Mouse (Mus musculus): ENCODE measurements around the gene Mia2. TPM values are rescaled to one million over a fixed set of nuclear protein-coding genes. Genes with fewer than 3 reads are reported as not detected.

Gene Mia2
- polyA plus RNA-seq, 1 experiment from 2014 or later, result 32.5 TPM

GRCm38 (mm10) chr12:59066448-59067077 is 29.0 kb upstream of the Mia2 start, which contains the start of gene Pnn:
Gene Pnn, plus strand, starts transcription at chr12:59066884.
- Histone ChIP-seq H3K36me3 (peaks cover 28% of the 10 kb centered on the region), H3K9me3 (replicated peaks) (no peaks in the 10 kb centered on the region), H3K4me2 (peak within 1 kb of the TSS; percentile 77), H3K9ac (replicated peaks) (peak within 1 kb of the TSS; percentile 97), H3K27me3 (replicated peaks) (0 out of 2 replicates have a peak, but pooled peaks cover 2% of the 10 kb centered on the region), H3K27ac (replicated peaks) (peak within 1 kb of the TSS; percentile 95), H3K4me1 (peaks cover 14% of the 10 kb centered on the region), H3K4me3 (replicated peaks) (peak within 1 kb of the TSS; percentile 100)
- ATAC-seq (ENCODE audit: low FRiP score), result peak; percentile 99
- WGBS, result under 1% methylated on average over 35 of the region's 43 CpGs

GRCm38 (mm10) chr12:59067095-59067494 is 28.5 kb upstream of the Mia2 start:
- H3K9me3 ChIP-seq (replicated peaks), result no peaks in the 10 kb centered on the region
- H3K4me1 ChIP-seq, result peaks cover 14% of the 10 kb centered on the region
- H3K27ac ChIP-seq (replicated peaks), result peak overlapping the region; percentile 95
- H3K36me3 ChIP-seq, result peaks cover 34% of the 10 kb centered on the region
- H3K27me3 ChIP-seq (replicated peaks), result 0 out of 2 replicates have a peak, but pooled peaks cover 2% of the 10 kb centered on the region
- peak overlapping the region; percentile 100 for H3K4me3 ChIP-seq (replicated peaks)
- ATAC-seq (ENCODE audit: low FRiP score), result peak; percentile 56
- under 1% methylated on average over 36 of the region's 41 CpGs for WGBS
- peak overlapping the region; percentile 97 for H3K9ac ChIP-seq (replicated peaks)
- H3K4me2 ChIP-seq, result peak overlapping the region; percentile 77

GRCm38 (mm10) chr12:59068791-59069190 is 26.8 kb upstream of the Mia2 start:
- Histone ChIP-seq H3K9ac (replicated peaks) (no peak overlapping the region), H3K27ac (replicated peaks) (no peak overlapping the region), H3K4me1 (peaks cover 14% of the 10 kb centered on the region), H3K4me2 (no peak overlapping the region), H3K36me3 (peaks cover 40% of the 10 kb centered on the region), H3K4me3 (replicated peaks) (no peak overlapping the region), H3K9me3 (replicated peaks) (no peaks in the 10 kb centered on the region), H3K27me3 (replicated peaks) (0 out of 2 replicates have a peak, but pooled peaks cover 2% of the 10 kb centered on the region)
- ATAC-seq (ENCODE audit: low FRiP score), result no peak
- 94% methylated on average over 13 of the region's 13 CpGs for WGBS

- H3K4me2 ChIP-seq, result no peak overlapping the region
- H3K9me3 ChIP-seq (replicated peaks), result no peaks in the 10 kb centered on the region
- H3K27me3 ChIP-seq (replicated peaks), result no peaks in the 10 kb centered on the region
- H3K4me1 ChIP-seq, result peaks cover 11% of the 10 kb centered on the region
- 91% methylated on average over 11 of the region's 11 CpGs for WGBS
- no peak overlapping the region for H3K27ac ChIP-seq (replicated peaks)
- no peak overlapping the region for H3K9ac ChIP-seq (replicated peaks)
- no peak for ATAC-seq (ENCODE audit: low FRiP score)
- H3K36me3 ChIP-seq, result peaks cover 43% of the 10 kb centered on the region
- H3K4me3 ChIP-seq (replicated peaks), result no peak overlapping the region
These were observed 23.3 kb upstream of the Mia2 start for GRCm38 (mm10) chr12:59072286-59072685.

- 90% methylated on average over 3 of the region's 3 CpGs for WGBS
- no peak for ATAC-seq (ENCODE audit: low FRiP score)
These were observed 21.5 kb upstream of the Mia2 start for GRCm38 (mm10) chr12:59074052-59074451.

GRCm38 (mm10) chr12:59076996-59077395 is 18.6 kb upstream of the Mia2 start:
- ATAC-seq (ENCODE audit: low FRiP score), result no peak
- WGBS, result 95% methylated on average over 3 of the region's 3 CpGs
- no peak overlapping the region for H3K27ac ChIP-seq (replicated peaks)

More at GRCm38 (mm10) chr12:59074052-59074451, 21.5 kb upstream of the Mia2 start:
- Histone ChIP-seq H3K4me3 (replicated peaks) (no peak overlapping the region), H3K9ac (replicated peaks) (no peak overlapping the region), H3K9me3 (replicated peaks) (no peaks in the 10 kb centered on the region), H3K4me1 (no peaks in the 10 kb centered on the region), H3K27me3 (replicated peaks) (no peaks in the 10 kb centered on the region), H3K27ac (replicated peaks) (no peak overlapping the region), H3K4me2 (no peak overlapping the region), H3K36me3 (peaks cover 36% of the 10 kb centered on the region)

GRCm38 (mm10) chr12:59077883-59078282 is 17.7 kb upstream of the Mia2 start:
- H3K36me3 ChIP-seq, result peaks cover 3% of the 10 kb centered on the region; the same call in 1 of the 2 replicates
- H3K27ac ChIP-seq (replicated peaks), result no peak overlapping the region
- H3K9me3 ChIP-seq (replicated peaks), result no peaks in the 10 kb centered on the region
- no peak for ATAC-seq (ENCODE audit: low FRiP score)
- 95% methylated on average over 3 of the region's 3 CpGs for WGBS
- no peaks in the 10 kb centered on the region for H3K27me3 ChIP-seq (replicated peaks)
- H3K4me2 ChIP-seq, result no peak overlapping the region
- no peak overlapping the region for H3K9ac ChIP-seq (replicated peaks)
- H3K4me1 ChIP-seq, result no peaks in the 10 kb centered on the region
- H3K4me3 ChIP-seq (replicated peaks), result no peak overlapping the region

More at GRCm38 (mm10) chr12:59076996-59077395, 18.6 kb upstream of the Mia2 start:
- H3K9ac ChIP-seq (replicated peaks), result no peak overlapping the region
- no peaks in the 10 kb centered on the region for H3K9me3 ChIP-seq (replicated peaks)
- H3K36me3 ChIP-seq, result peaks cover 11% of the 10 kb centered on the region
- no peaks in the 10 kb centered on the region for H3K4me1 ChIP-seq
- no peaks in the 10 kb centered on the region for H3K27me3 ChIP-seq (replicated peaks)
- no peak overlapping the region for H3K4me2 ChIP-seq
- H3K4me3 ChIP-seq (replicated peaks), result no peak overlapping the region

GRCm38 (mm10) chr12:59080461-59080860 is 15.1 kb upstream of the Mia2 start:
- ATAC-seq (ENCODE audit: low FRiP score), result no peak
- 90% methylated on average over 4 of the region's 4 CpGs for WGBS
- H3K36me3 ChIP-seq, result no peaks in the 10 kb centered on the region

GRCm38 (mm10) chr12:59084446-59084845 is 11.2 kb upstream of the Mia2 start:
- Histone ChIP-seq H3K9me3 (replicated peaks) (no peaks in the 10 kb centered on the region), H3K4me1 (no peaks in the 10 kb centered on the region), H3K27ac (replicated peaks) (no peak overlapping the region), H3K27me3 (replicated peaks) (no peaks in the 10 kb centered on the region), H3K4me3 (replicated peaks) (no peak overlapping the region), H3K9ac (replicated peaks) (no peak overlapping the region), H3K4me2 (no peak overlapping the region), H3K36me3 (no peaks in the 10 kb centered on the region)
- ATAC-seq (ENCODE audit: low FRiP score), result no peak
- WGBS, result 79% methylated on average over 5 of the region's 5 CpGs

More at GRCm38 (mm10) chr12:59080461-59080860, 15.1 kb upstream of the Mia2 start:
- Histone ChIP-seq H3K4me1 (no peaks in the 10 kb centered on the region), H3K9me3 (replicated peaks) (no peaks in the 10 kb centered on the region), H3K27ac (replicated peaks) (no peak overlapping the region), H3K27me3 (replicated peaks) (no peaks in the 10 kb centered on the region), H3K4me3 (replicated peaks) (no peak overlapping the region), H3K4me2 (no peak overlapping the region), H3K9ac (replicated peaks) (no peak overlapping the region)

- Histone ChIP-seq H3K9me3 (replicated peaks) (no peaks in the 10 kb centered on the region), H3K4me3 (replicated peaks) (no peak overlapping the region), H3K4me2 (no peak overlapping the region), H3K4me1 (no peaks in the 10 kb centered on the region), H3K27ac (replicated peaks) (no peak overlapping the region), H3K27me3 (replicated peaks) (no peaks in the 10 kb centered on the region), H3K9ac (replicated peaks) (no peak overlapping the region), H3K36me3 (no peaks in the 10 kb centered on the region)
- 87% methylated on average over 5 of the region's 5 CpGs for WGBS
- no peak for ATAC-seq (ENCODE audit: low FRiP score)
These were observed 9.4 kb upstream of the Mia2 start for GRCm38 (mm10) chr12:59086171-59086570.

GRCm38 (mm10) chr12:59093543-59093942 is 2.1 kb upstream of the Mia2 start:
- Histone ChIP-seq H3K36me3 (no peaks in the 10 kb centered on the region), H3K9me3 (replicated peaks) (no peaks in the 10 kb centered on the region), H3K27me3 (replicated peaks) (no peaks in the 10 kb centered on the region), H3K4me1 (no peaks in the 10 kb centered on the region), H3K4me2 (no peak overlapping the region), H3K9ac (replicated peaks) (no peak overlapping the region), H3K4me3 (replicated peaks) (no peak overlapping the region), H3K27ac (replicated peaks) (no peak overlapping the region)
- ATAC-seq (ENCODE audit: low FRiP score), result no peak
- 65% methylated on average over 2 of the region's 2 CpGs for WGBS

- Histone ChIP-seq H3K4me3 (replicated peaks) (no peak overlapping the region), H3K27ac (replicated peaks) (no peak overlapping the region), H3K9ac (replicated peaks) (no peak overlapping the region), H3K4me2 (no peak overlapping the region), H3K36me3 (no peaks in the 10 kb centered on the region), H3K9me3 (replicated peaks) (no peaks in the 10 kb centered on the region), H3K27me3 (replicated peaks) (no peaks in the 10 kb centered on the region), H3K4me1 (no peaks in the 10 kb centered on the region)
- 73% methylated on average over 5 of the region's 5 CpGs for WGBS
- ATAC-seq (ENCODE audit: low FRiP score), result no peak
These were observed 9.2 kb downstream of the Mia2 start for GRCm38 (mm10) chr12:59104771-59105170.

Measured in neural tube, embryonic 15.5 days (tissue).